Mouse (Mus musculus) stomach, postnatal 0 days (tissue): ENCODE data around the gene Eomes. TPM values are rescaled to one million over a fixed set of nuclear protein-coding genes. Genes with fewer than 3 reads are reported as not detected.
A peak's percentile ranks its signal among the peaks of the same experiment; 100 is the strongest.

ENCODE experiments used
- ATAC-seq: fragments of 200-750 bp; cut with Nextera tagmentation; 2 replicates; pipeline ENCODE4 v1.8.0; 2017; ENCODE audit not compliant: low FRiP score, low TSS enrichment
- DNase-seq: peaks from one replicate; pipeline ENCODE4 v3.0.0-alpha.2; 2016; ENCODE audit warnings: low spot score
- H3K27ac ChIP-seq: fragments of 300-500 bp; sonication (generic); replicated peaks from 2 replicates; pipeline ENCODE4 v1.5.1; 2014; ENCODE audit warnings: mild to moderate bottlenecking, control low read depth
- H3K27me3 ChIP-seq: fragments of 300-500 bp; sonication (generic); 2 replicates; pipeline ENCODE4 v1.6.1; 2014; ENCODE audit warnings: low read length; ENCODE audit not compliant: control insufficient read depth, insufficient read depth
- H3K36me3 ChIP-seq: fragments of 300-500 bp; sonication (generic); 2 replicates; pipeline ENCODE4 v1.6.1; 2014; ENCODE audit warnings: low read length, mixed read lengths; ENCODE audit not compliant: control insufficient read depth, insufficient read depth
- H3K4me1 ChIP-seq: fragments of 300-500 bp; sonication (generic); replicated peaks from 2 replicates; pipeline ENCODE4 v1.6.1; 2014; ENCODE audit warnings: antibody characterized with exemption; ENCODE audit not compliant: control insufficient read depth, insufficient read depth
- H3K4me2 ChIP-seq: fragments of 300-500 bp; sonication (generic); replicated peaks from 2 replicates; pipeline ENCODE4 v1.6.1; 2014; ENCODE audit warnings: low read depth, mild to moderate bottlenecking, control low read depth, moderate library complexity
- H3K4me3 ChIP-seq: fragments of 300-500 bp; sonication (generic); 2 replicates; pipeline ENCODE4 v1.5.1; 2014; ENCODE audit warnings: low read depth, low read length, control low read depth
- H3K9ac ChIP-seq: fragments of 300-500 bp; sonication (generic); 2 replicates; pipeline ENCODE4 v1.6.1; 2014; ENCODE audit warnings: mild to moderate bottlenecking, low read length, control low read depth, mixed read lengths
- H3K9me3 ChIP-seq: fragments of 300-500 bp; sonication (generic); 2 replicates; pipeline ENCODE4 v1.6.1; 2016; ENCODE audit warnings: low read length; ENCODE audit not compliant: control insufficient read depth
- CTCF ChIP-seq: IDR thresholded peaks from 2 replicates; pipeline ENCODE4 v1.5.1; 2016; ENCODE audit warnings: antibody characterized with exemption, low read depth, mild to moderate bottlenecking, moderate library complexity
- EP300 ChIP-seq: optimal IDR thresholded peaks from 2 replicates; pipeline ENCODE3; 2016; ENCODE audit warnings: antibody characterized with exemption
- WGBS: fragments of 180-500 bp; shearing (Covaris S2); extraction: QIAGEN DNeasy Blood & Tissue Kit; methylation state at CpG from one replicate; pipeline ENCODE4 v1.1.7; 2014; 5-methylcytosine and 5-hydroxymethylcytosine counted together
- polyA plus RNA-seq: library from polyadenylated mRNA; unstranded; fragments of >200 nt; fragmentation: Nextera tagmentation; extraction: Ambion mirVana; gene quantifications from 2 replicates; pipeline ENCODE4 v1.2.1, GENCODE M21; 2015

The Eomes gene
- polyA plus RNA-seq, 1 experiment from 2014 or later: 0.07 TPM

GRCm38 (mm10) chr9:118507552-118507951 lies 29.5 kb downstream of the Eomes start:
- no peak for ATAC-seq
- Histone ChIP-seq H3K27me3 (no peaks in the 10 kb centered on the region), H3K36me3 (no peaks in the 10 kb centered on the region), H3K27ac (no peak overlapping the region), H3K4me2 (peak overlapping the region; percentile 95), H3K4me1 (0 out of 2 replicates have a peak, but pooled peaks cover 4% of the 10 kb centered on the region), H3K9me3 (no peaks in the 10 kb centered on the region), H3K4me3 (peak overlapping the region; percentile 97; the same call in 1 of the 2 replicates), H3K9ac (peak overlapping the region; percentile 94; the same call in 1 of the 2 replicates)
- DNase-seq: no peak
- WGBS: 77% methylated on average over 6 of the region's 6 CpGs
- TF ChIP-seq CTCF (no peak), EP300 (no peak)

GRCm38 (mm10) chr9:118508601-118509000 lies 30.6 kb downstream of the Eomes start:
- no peak for TF ChIP-seq EP300
- no peak for TF ChIP-seq CTCF
- no peaks in the 10 kb centered on the region for H3K9me3 ChIP-seq
- ATAC-seq: no peak
- H3K9ac ChIP-seq: no peak overlapping the region
- DNase-seq: no peak
- WGBS: 77% methylated on average over 7 of the region's 7 CpGs
- no peak overlapping the region for H3K27ac ChIP-seq
- no peaks in the 10 kb centered on the region for H3K36me3 ChIP-seq
- H3K4me1 ChIP-seq: 0 out of 2 replicates have a peak, but pooled peaks cover 4% of the 10 kb centered on the region
- H3K4me3 ChIP-seq: no peak overlapping the region
- H3K27me3 ChIP-seq: no peaks in the 10 kb centered on the region
- H3K4me2 ChIP-seq: no peak overlapping the region

DNA sequence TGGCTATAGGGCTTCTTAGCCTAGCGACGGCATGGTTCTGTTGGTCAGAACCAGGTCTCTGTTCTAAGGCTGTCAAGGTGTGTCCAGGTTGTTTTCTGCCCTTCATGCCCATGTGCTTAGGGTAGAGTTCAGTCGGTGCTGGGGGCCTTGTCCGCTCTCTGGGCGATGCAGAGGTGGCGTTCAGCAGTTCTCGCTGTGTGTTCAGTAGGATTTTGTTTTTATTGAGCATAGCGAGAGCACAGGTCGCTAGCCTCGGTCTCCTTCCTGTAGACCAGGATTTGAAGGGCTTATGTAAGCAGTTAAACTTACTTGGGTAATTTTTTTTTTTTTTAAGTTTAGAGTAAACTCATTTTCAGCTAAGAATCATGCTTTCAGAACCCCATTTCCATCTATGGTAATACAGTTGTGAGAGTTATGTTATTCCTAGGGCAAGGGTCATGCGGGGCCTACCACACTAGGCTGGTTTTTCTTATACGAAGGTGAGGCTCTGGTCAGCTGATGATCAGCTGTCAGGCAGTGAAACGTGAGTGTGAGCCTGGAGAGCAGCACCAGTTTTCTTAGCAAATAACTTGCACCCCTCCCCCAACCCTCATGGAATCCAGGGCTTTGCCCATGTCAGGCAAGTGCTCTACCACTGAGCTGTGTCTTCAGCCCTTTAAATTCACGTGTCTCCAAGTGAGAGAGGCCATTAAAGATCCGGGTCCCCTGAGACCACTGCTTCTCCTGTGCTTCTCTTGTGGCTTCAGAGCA lies 33.1 kb downstream of the Eomes start:
- no peak overlapping the region for H3K4me3 ChIP-seq
- no peaks in the 10 kb centered on the region for H3K9me3 ChIP-seq
- H3K27ac ChIP-seq: peak overlapping the region; percentile 79
- ATAC-seq (no peak), DNase-seq (no peak)
- H3K36me3 ChIP-seq: peaks cover 4% of the 10 kb centered on the region; the same call in 1 of the 2 replicates
- no peak for TF ChIP-seq CTCF
- no peak for TF ChIP-seq EP300
- no peak overlapping the region for H3K9ac ChIP-seq
- 0 out of 2 replicates have a peak, but pooled peaks cover 4% of the 10 kb centered on the region for H3K4me1 ChIP-seq
- WGBS: 63% methylated on average over 15 of the region's 15 CpGs
- H3K4me2 ChIP-seq: no peak overlapping the region
- no peaks in the 10 kb centered on the region for H3K27me3 ChIP-seq

GRCm38 (mm10) chr9:118512681-118513233 lies 34.7 kb downstream of the Eomes start:
- ATAC-seq (peak; percentile 95), DNase-seq (peak; percentile 74)
- TF ChIP-seq CTCF (no peak), EP300 (no peak)
- WGBS: 44% methylated on average over 3 of the region's 3 CpGs
- no peaks in the 10 kb centered on the region for H3K9me3 ChIP-seq
- 0 out of 2 replicates have a peak overlapping the region, but pooled peaks have one; percentile 0 for H3K4me2 ChIP-seq
- H3K36me3 ChIP-seq: peaks cover 4% of the 10 kb centered on the region; the same call in 1 of the 2 replicates
- H3K4me3 ChIP-seq: no peak overlapping the region
- H3K4me1 ChIP-seq: 0 out of 2 replicates have a peak, but pooled peaks cover 1% of the 10 kb centered on the region
- H3K27me3 ChIP-seq: no peaks in the 10 kb centered on the region
- H3K9ac ChIP-seq: no peak overlapping the region
- H3K27ac ChIP-seq: peak overlapping the region; percentile 46

- H3K36me3 ChIP-seq: peaks cover 4% of the 10 kb centered on the region; the same call in 1 of the 2 replicates
- no peak overlapping the region for H3K27ac ChIP-seq
- no peak for ATAC-seq
- no peak overlapping the region for H3K4me3 ChIP-seq
- TF ChIP-seq CTCF (no peak), EP300 (no peak)
- H3K4me2 ChIP-seq: no peak overlapping the region
- WGBS: 88% methylated on average over 6 of the region's 6 CpGs
- no peaks in the 10 kb centered on the region for H3K27me3 ChIP-seq
- DNase-seq: no peak
- H3K9me3 ChIP-seq: no peaks in the 10 kb centered on the region
- no peak overlapping the region for H3K9ac ChIP-seq
- H3K4me1 ChIP-seq: no peaks in the 10 kb centered on the region
Observed at GRCm38 (mm10) chr9:118515476-118515875, 37.5 kb downstream of the Eomes start.

- no peak for TF ChIP-seq EP300
- no peak for TF ChIP-seq CTCF
- H3K4me3 ChIP-seq: no peak overlapping the region
- H3K4me2 ChIP-seq: no peak overlapping the region
- H3K27ac ChIP-seq: no peak overlapping the region
- 86% methylated on average over 3 of the region's 3 CpGs for WGBS
- H3K9me3 ChIP-seq: no peaks in the 10 kb centered on the region
- ATAC-seq: no peak
- DNase-seq: no peak
- no peaks in the 10 kb centered on the region for H3K27me3 ChIP-seq
- no peak overlapping the region for H3K9ac ChIP-seq
- no peaks in the 10 kb centered on the region for H3K4me1 ChIP-seq
- H3K36me3 ChIP-seq: peaks cover 4% of the 10 kb centered on the region; the same call in 1 of the 2 replicates
Observed at GRCm38 (mm10) chr9:118516162-118516561, 38.1 kb downstream of the Eomes start.
